Mouse (Mus musculus): ENCODE data around the gene Inafm2.

Gene Inafm2

GRCm38 (mm10) chr2:118778418-118778817, 32.9 kb downstream of the Inafm2 start:
- intact Hi-C loops (cut with DNase I): no loop called here

- intact Hi-C loops (cut with DNase I): no loop called here
Observed at GRCm38 (mm10) chr2:118779065-118779464, 33.5 kb downstream of the Inafm2 start.

- intact Hi-C loops (cut with DNase I): no loop called here
Observed at GRCm38 (mm10) chr2:118779504-118780480, 34.2 kb downstream of the Inafm2 start, which contains the start of gene Disp2. Gene Disp2 (plus strand): TSS chr2:118779719.

- intact Hi-C loops (cut with DNase I): no loop called here
Observed at GRCm38 (mm10) chr2:118781115-118781514, 35.6 kb downstream of the Inafm2 start.

- intact Hi-C loops (cut with DNase I): no loop called here
Observed at GRCm38 (mm10) chr2:118782303-118782702, 36.7 kb downstream of the Inafm2 start.

GRCm38 (mm10) chr2:118783093-118783492, 37.5 kb downstream of the Inafm2 start:
- intact Hi-C loops (cut with DNase I): no loop called here

- intact Hi-C loops (cut with DNase I): no loop called here
Observed at GRCm38 (mm10) chr2:118783663-118784062, 38.1 kb downstream of the Inafm2 start.

GRCm38 (mm10) chr2:118786525-118786924, 41.0 kb downstream of the Inafm2 start:
- intact Hi-C loops (cut with DNase I): no loop called here

GRCm38 (mm10) chr2:118789501-118789900, 43.9 kb downstream of the Inafm2 start:
- intact Hi-C loops (cut with DNase I): no loop called here

GRCm38 (mm10) chr2:118790221-118790550, 44.6 kb downstream of the Inafm2 start:
- intact Hi-C loops (cut with DNase I): loop anchor here (5.0 kb wide), 2 partner anchors 52 to 92 kb away; no protein-coding TSS in a partner anchor

- intact Hi-C loops (cut with DNase I): loop anchor here (5.0 kb wide), 2 partner anchors 51 to 91 kb away; no protein-coding TSS in a partner anchor
Observed at GRCm38 (mm10) chr2:118790551-118791525, 45.3 kb downstream of the Inafm2 start.

GRCm38 (mm10) chr2:118791591-118792258, 46.2 kb downstream of the Inafm2 start:
- intact Hi-C loops (cut with DNase I): loop anchor here (5.0 kb wide), 2 partner anchors 51 to 91 kb away; no protein-coding TSS in a partner anchor

GRCm38 (mm10) chr2:118792259-118792613, 46.7 kb downstream of the Inafm2 start:
- intact Hi-C loops (cut with DNase I): loop anchor here (5.0 kb wide), 2 partner anchors 50 to 90 kb away; no protein-coding TSS in a partner anchor

- intact Hi-C loops (cut with DNase I): loop anchor here (5.0 kb wide), 2 partner anchors 49 to 89 kb away; no protein-coding TSS in a partner anchor
Observed at GRCm38 (mm10) chr2:118793636-118794035, 48.1 kb downstream of the Inafm2 start.
